Mouse (Mus musculus): Measurements from ENCODE around the gene Atxn10. TPM values are rescaled to one million over a fixed set of nuclear protein-coding genes. Genes with fewer than 3 reads are reported as not detected.

Gene Atxn10
- 10 to 100 TPM; 51.7 to 56.5 TPM for total RNA-seq (2023)

GRCm38 (mm10) chr15:85335671-85336300 lies at the start of gene Atxn10:
TSS of gene Atxn10 (plus strand) at chr15:85336245.

GRCm38 (mm10) chr15:85503127-85503526 lies 167.1 kb downstream of the Atxn10 start, which contains the start of gene 7530416G11Rik:
TSS of gene 7530416G11Rik (minus strand) at chr15:85503227.

Other genes starting within 250 kb of the Atxn10 start
- gene Smc1b, start 204.3 kb upstream of the Atxn10 start, total RNA-seq (2023) = 1 to 10 TPM; 5.8 to 8.4 TPM
- not detected for gene Ribc2, start 204.2 kb upstream of the Atxn10 start, total RNA-seq (2023)
- gene Fbln1, start 130.3 kb upstream of the Atxn10 start, total RNA-seq (2023) = under 1 TPM; 0.97 TPM
- not detected for gene 7530416G11Rik, start 167.0 kb downstream of the Atxn10 start, total RNA-seq (2023)
- gene Wnt7b, start 246.2 kb downstream of the Atxn10 start, total RNA-seq (2023) = not detected

Measured in monocyte, adult 59 days (primary cell).